In the genomic region with DNA sequence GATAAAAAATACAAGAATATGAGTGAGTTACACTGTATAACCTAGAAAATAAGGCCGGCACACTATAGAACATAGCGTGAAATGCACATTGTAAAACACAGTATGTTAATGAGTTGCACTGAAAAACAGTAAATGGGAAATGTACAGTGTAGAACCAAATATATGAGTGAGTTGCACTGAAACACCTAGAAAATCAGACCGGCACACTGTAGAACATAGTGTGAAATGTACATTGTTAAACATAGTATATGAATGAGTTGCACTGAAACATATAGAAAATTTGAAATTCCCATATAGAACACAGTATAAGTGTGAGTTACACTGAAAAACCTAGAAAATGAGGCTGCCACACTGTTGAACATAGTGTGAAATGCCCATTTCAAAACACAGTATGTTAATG, we compare ENCODE assay signal across 8 mouse cellular contexts.
DNase-seq lines count a peak whose midpoint lies in the region; ATAC-seq lines count a peak whose summit lies in the region.

No protein-coding gene starts in this region.

- peak; percentile 6 for DNase-seq in adrenal gland, postnatal 10 days
- no peak for DNase-seq in adrenal gland, adult 8-10 months
- DNase-seq in 3134 (ENCODE audit: extremely low read depth, insufficient read length, low spot score): peak; percentile 43
- peak; percentile 31 for DNase-seq in limb, embryonic 10.5 days (ENCODE audit: low spot score)
- DNase-seq in ovary, postnatal 10 days (ENCODE audit: low spot score): no peak

- H3K4me1 ChIP-seq in heart, embryonic 14.5 days (ENCODE audit: control insufficient read depth in 2 of 2, insufficient read depth in 2 of 2, low read length in 2 of 2): no peaks in the 10 kb centered on the region
- no peaks in the 10 kb centered on the region for H3K4me1 ChIP-seq in limb, embryonic 10.5 days
- H3K4me1 ChIP-seq in midbrain, embryonic 16.5 days (ENCODE audit: control insufficient read depth, insufficient read depth, low read length): no peaks in the 10 kb centered on the region

- no peaks in the 10 kb centered on the region for H3K36me3 ChIP-seq in heart, embryonic 14.5 days (ENCODE audit: control insufficient read depth, insufficient read depth, low read length)
- no peaks in the 10 kb centered on the region for H3K36me3 ChIP-seq in limb, embryonic 10.5 days
- H3K36me3 ChIP-seq in midbrain, embryonic 16.5 days (ENCODE audit: control insufficient read depth, insufficient read depth, low read length): no peaks in the 10 kb centered on the region

- H3K9me3 ChIP-seq in heart, embryonic 14.5 days (ENCODE audit: control insufficient read depth, low read length): no peaks in the 10 kb centered on the region
- H3K9me3 ChIP-seq in limb, embryonic 10.5 days (replicated peaks): no peaks in the 10 kb centered on the region
- no peaks in the 10 kb centered on the region; the same call in 1 of the 2 replicates for H3K9me3 ChIP-seq in midbrain, embryonic 16.5 days (replicated peaks; ENCODE audit: control insufficient read depth, low read length, poor library complexity, severe bottlenecking)

- ATAC-seq in common myeloid progenitor, adult 5-6 weeks (replicated peaks; ENCODE audit: low read depth, poor library complexity, severe bottlenecking): peak; percentile 100
- ATAC-seq in heart, embryonic 14.5 days (ENCODE audit: insufficient number of reproducible peaks, insufficient read depth, low FRiP score, low read depth): peak; percentile 100
- ATAC-seq in midbrain, embryonic 16.5 days: peak; percentile 99

- no peak overlapping the region for H3K4me3 ChIP-seq in heart, embryonic 14.5 days (ENCODE audit: control insufficient read depth in 1 of 2, insufficient read depth in 1 of 2, low read depth in 1 of 2, low read length in 2 of 2)
- H3K4me3 ChIP-seq in limb, embryonic 10.5 days: no peak overlapping the region
- no peak overlapping the region for H3K4me3 ChIP-seq in midbrain, embryonic 16.5 days (ENCODE audit: low read depth, low read length)

- H3K27ac ChIP-seq in heart, embryonic 14.5 days (replicated peaks in 1 of 2; ENCODE audit: control insufficient read depth in 1 of 2, insufficient read depth in 1 of 2, low read depth in 2 of 2, low read length in 2 of 2): no peak overlapping the region
- H3K27ac ChIP-seq in limb, embryonic 10.5 days: no peak overlapping the region
- no peak overlapping the region for H3K27ac ChIP-seq in midbrain, embryonic 16.5 days (ENCODE audit: low read length)

- no peak overlapping the region for H3K9ac ChIP-seq in heart, embryonic 14.5 days (ENCODE audit: low read length)
- H3K9ac ChIP-seq in midbrain, embryonic 16.5 days (ENCODE audit: low read depth, low read length): no peak overlapping the region

- no peak overlapping the region for H3K4me2 ChIP-seq in heart, embryonic 14.5 days (ENCODE audit: low read length)
- no peak overlapping the region for H3K4me2 ChIP-seq in midbrain, embryonic 16.5 days (ENCODE audit: low read length)

- H3K27me3 ChIP-seq in heart, embryonic 14.5 days (ENCODE audit: control insufficient read depth, insufficient read depth, low read length): no peaks in the 10 kb centered on the region
- H3K27me3 ChIP-seq in limb, embryonic 10.5 days (ENCODE audit: low read depth, poor library complexity, severe bottlenecking): no peaks in the 10 kb centered on the region
- H3K27me3 ChIP-seq in midbrain, embryonic 16.5 days (ENCODE audit: control insufficient read depth, insufficient read depth, low read depth, low read length): no peaks in the 10 kb centered on the region

- 68% methylated on average over 3 of the region's 3 CpGs for WGBS in heart, embryonic 14.5 days
- 70% methylated on average over 3 of the region's 3 CpGs for WGBS in limb, embryonic 10.5 days
- 78% methylated on average over 3 of the region's 3 CpGs for WGBS in midbrain, embryonic 16.5 days

Comparison
In these comparisons a context has a peak if more than half of its experiments do, and no peak if none do; other contexts are left out.
1. DNase-seq: peak in adrenal gland, postnatal 10 days (single experiment), 3134 (single experiment) and limb, embryonic 10.5 days (single experiment); none in adrenal gland, adult 8-10 months (single experiment) and ovary, postnatal 10 days (single experiment).
2. Peak in every context shown above with its lines, with median percentiles within 50 percentile points of each other: ATAC-seq.